Mouse (Mus musculus): ENCODE data around the gene Tmem120b. TPM values are rescaled to one million over a fixed set of nuclear protein-coding genes. Genes with fewer than 3 reads are reported as not detected.

Tmem120b gene
- polyA plus RNA-seq (2014; fragmentation: Illumina TruSeq; extraction: RNeasy Lipid Tissue Mini Kit (QIAGEN cat#74804); ENCODE audit: low replicate concordance): not detected

GRCm38 (mm10) chr5:123068115-123068514 is at the start of gene Tmem120b:
TSS of gene Tmem120b (plus strand) at chr5:123068415.

GRCm38 (mm10) chr5:123046916-123047315 is 21.3 kb upstream of the Tmem120b start, which contains the start of gene Morn3:
TSS of gene Morn3 (minus strand) at chr5:123047016.

GRCm38 (mm10) chr5:123132308-123133071 is 64.3 kb downstream of the Tmem120b start, which contains the start of gene Rhof:
TSS of gene Rhof (minus strand) at chr5:123132692.

GRCm38 (mm10) chr5:123142161-123143157 is 74.2 kb downstream of the Tmem120b start, which contains the start of gene Setd1b:
TSS of gene Setd1b (plus strand) at chr5:123142193.

Other genes with a start within 250 kb of the Tmem120b start
- gene Anapc5, start 247.1 kb upstream of the Tmem120b start, polyA plus RNA-seq (2014; fragmentation: Illumina TruSeq; extraction: RNeasy Lipid Tissue Mini Kit (QIAGEN cat#74804); ENCODE audit: low replicate concordance): 97.0 TPM
- 7.6 TPM for gene Rnf34, start 218.4 kb upstream of the Tmem120b start, polyA plus RNA-seq (2014; fragmentation: Illumina TruSeq; extraction: RNeasy Lipid Tissue Mini Kit (QIAGEN cat#74804); ENCODE audit: low replicate concordance)
- 14.6 TPM for gene Kdm2b, start 78.6 kb upstream of the Tmem120b start, polyA plus RNA-seq (2014; fragmentation: Illumina TruSeq; extraction: RNeasy Lipid Tissue Mini Kit (QIAGEN cat#74804); ENCODE audit: low replicate concordance)
- gene Orai1, start 53.3 kb upstream of the Tmem120b start, polyA plus RNA-seq (2014; fragmentation: Illumina TruSeq; extraction: RNeasy Lipid Tissue Mini Kit (QIAGEN cat#74804); ENCODE audit: low replicate concordance): 2.3 TPM
- not detected for gene Morn3, start 21.4 kb upstream of the Tmem120b start, polyA plus RNA-seq (2014; fragmentation: Illumina TruSeq; extraction: RNeasy Lipid Tissue Mini Kit (QIAGEN cat#74804); ENCODE audit: low replicate concordance)
- 0.26 TPM for gene Rhof, start 64.3 kb downstream of the Tmem120b start, polyA plus RNA-seq (2014; fragmentation: Illumina TruSeq; extraction: RNeasy Lipid Tissue Mini Kit (QIAGEN cat#74804); ENCODE audit: low replicate concordance)
- 4.3 TPM for gene Setd1b, start 73.8 kb downstream of the Tmem120b start, polyA plus RNA-seq (2014; fragmentation: Illumina TruSeq; extraction: RNeasy Lipid Tissue Mini Kit (QIAGEN cat#74804); ENCODE audit: low replicate concordance)
- gene Psmd9, start 101.0 kb downstream of the Tmem120b start, polyA plus RNA-seq (2014; fragmentation: Illumina TruSeq; extraction: RNeasy Lipid Tissue Mini Kit (QIAGEN cat#74804); ENCODE audit: low replicate concordance): 3.3 TPM
- 1.7 TPM for gene Hpd, start 114.3 kb downstream of the Tmem120b start, polyA plus RNA-seq (2014; fragmentation: Illumina TruSeq; extraction: RNeasy Lipid Tissue Mini Kit (QIAGEN cat#74804); ENCODE audit: low replicate concordance)
- not detected for gene Wdr66, start 183.7 kb downstream of the Tmem120b start, polyA plus RNA-seq (2014; fragmentation: Illumina TruSeq; extraction: RNeasy Lipid Tissue Mini Kit (QIAGEN cat#74804); ENCODE audit: low replicate concordance)

Measured in small intestine, adult 10 weeks (tissue).